Mouse (Mus musculus): ENCODE measurements around the gene Sag. TPM values are rescaled to one million over a fixed set of nuclear protein-coding genes. Genes with fewer than 3 reads are reported as not detected.

The Sag gene
- total RNA-seq, 2 experiments from 2014 or later: 2.2 to 3.3 TPM

DNA sequence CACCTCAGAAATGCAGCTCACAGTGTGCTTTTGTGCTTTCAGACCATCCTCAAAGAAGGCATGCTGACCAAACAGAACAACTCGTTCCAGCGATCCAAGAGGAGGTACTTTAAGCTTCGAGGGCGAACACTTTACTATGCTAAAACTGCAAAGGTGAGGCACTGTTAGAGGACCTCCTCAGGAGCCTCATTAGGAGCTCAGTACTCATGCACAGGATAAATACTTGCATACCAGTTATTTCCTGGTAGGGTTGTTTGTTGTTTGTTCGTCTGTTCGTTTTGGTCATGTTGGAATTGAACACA, 76.8 kb downstream of the Sag start:
- Histone ChIP-seq H3K27ac (peak overlapping the region; percentile 72), H3K4me3 (no peak overlapping the region)
- TF ChIP-seq CTCF (IDR thresholded peaks at IDR 0.05): no peak
- intact Hi-C loops (cut with DNase I): no loop called here
- no peak for DNase-seq (ENCODE audit: extremely low spot score in 1 of 2, low spot score in 2 of 2)

- DNase-seq (ENCODE audit: extremely low spot score in 1 of 2, low spot score in 2 of 2): no peak
- Histone ChIP-seq H3K4me3 (no peak overlapping the region), H3K27ac (no peak overlapping the region)
- intact Hi-C loops (cut with DNase I): no loop called here
- no peak for TF ChIP-seq CTCF (IDR thresholded peaks at IDR 0.05)
These were observed 77.4 kb downstream of the Sag start for GRCm38 (mm10) chr1:87880856-87881255.

GRCm38 (mm10) chr1:87881726-87882125, 78.2 kb downstream of the Sag start:
- Histone ChIP-seq H3K4me3 (no peak overlapping the region), H3K27ac (no peak overlapping the region)
- DNase-seq (ENCODE audit: extremely low spot score in 1 of 2, low spot score in 2 of 2): no peak
- TF ChIP-seq CTCF (IDR thresholded peaks at IDR 0.05): no peak
- intact Hi-C loops (cut with DNase I): no loop called here

DNA sequence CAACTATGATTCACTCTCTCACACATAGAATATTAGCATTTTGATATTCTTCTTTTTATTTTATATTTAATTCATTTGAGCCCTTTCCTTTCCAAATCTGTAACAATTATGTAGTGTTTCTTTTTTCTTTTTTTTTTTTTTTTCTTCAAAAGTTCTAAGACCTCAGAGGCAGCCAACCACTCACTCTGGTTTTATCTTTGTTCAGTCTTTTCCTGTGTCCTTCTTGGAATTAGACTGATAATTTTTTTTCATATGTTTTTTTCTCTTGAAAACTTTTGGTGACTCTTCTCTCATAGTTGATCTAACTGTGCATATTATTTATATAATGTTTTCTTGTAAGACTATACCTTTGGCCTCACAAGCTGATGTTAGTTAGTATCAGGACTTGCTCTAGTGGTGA, 79.1 kb downstream of the Sag start:
- no peak for DNase-seq (ENCODE audit: extremely low spot score in 1 of 2, low spot score in 2 of 2)
- H3K27ac ChIP-seq: no peak overlapping the region
- intact Hi-C loops (cut with DNase I): no loop called here
- TF ChIP-seq CTCF (IDR thresholded peaks at IDR 0.05): no peak
- no peak overlapping the region for H3K4me3 ChIP-seq

- H3K27ac ChIP-seq: no peak overlapping the region
- DNase-seq (ENCODE audit: extremely low spot score in 1 of 2, low spot score in 2 of 2): no peak
- intact Hi-C loops (cut with DNase I): no loop called here
- no peak for TF ChIP-seq CTCF (IDR thresholded peaks at IDR 0.05)
- no peak overlapping the region for H3K4me3 ChIP-seq
These were observed 87.5 kb downstream of the Sag start for GRCm38 (mm10) chr1:87890960-87891359.

DNA sequence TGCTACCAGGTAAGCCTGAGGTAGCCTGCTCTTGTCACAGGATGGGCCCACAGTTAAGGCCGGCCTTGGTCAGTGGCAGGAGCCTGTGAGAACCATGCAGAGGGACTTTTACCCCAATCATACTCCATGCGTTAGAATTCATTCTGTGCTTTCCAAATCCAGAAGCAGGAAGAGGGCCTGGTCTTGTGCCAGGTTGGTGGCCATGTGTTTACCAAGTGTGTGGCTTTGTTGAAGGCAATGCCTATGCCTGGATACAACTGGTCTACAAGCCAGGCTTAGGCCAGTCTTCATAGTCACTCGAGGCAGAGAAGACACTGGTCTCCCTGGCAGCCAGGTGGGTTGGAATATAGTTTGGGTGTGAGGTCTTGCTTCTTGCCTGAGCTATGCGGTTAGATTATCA, 88.2 kb downstream of the Sag start:
- TF ChIP-seq CTCF (IDR thresholded peaks at IDR 0.05): no peak
- no peak overlapping the region for H3K27ac ChIP-seq
- intact Hi-C loops (cut with DNase I): no loop called here
- no peak for DNase-seq (ENCODE audit: extremely low spot score in 1 of 2, low spot score in 2 of 2)
- no peak overlapping the region for H3K4me3 ChIP-seq

- no peak for DNase-seq (ENCODE audit: extremely low spot score in 1 of 2, low spot score in 2 of 2)
- no peak for TF ChIP-seq CTCF (IDR thresholded peaks at IDR 0.05)
- no peak overlapping the region for H3K27ac ChIP-seq
- H3K4me3 ChIP-seq: no peak overlapping the region
- intact Hi-C loops (cut with DNase I): no loop called here
These were observed 89.0 kb downstream of the Sag start for GRCm38 (mm10) chr1:87892499-87892898.

GRCm38 (mm10) chr1:87893414-87893813, 89.9 kb downstream of the Sag start:
- Histone ChIP-seq H3K4me3 (no peak overlapping the region), H3K27ac (no peak overlapping the region)
- intact Hi-C loops (cut with DNase I): no loop called here
- DNase-seq (ENCODE audit: extremely low spot score in 1 of 2, low spot score in 2 of 2): no peak
- no peak for TF ChIP-seq CTCF (IDR thresholded peaks at IDR 0.05)

Other genes with a start within 250 kb of the Sag start
- gene Ngef, start 229.8 kb upstream of the Sag start, total RNA-seq (2021): 100 to 1,000 TPM; 347 to 364 TPM
- 10 to 100 TPM; 16.7 to 20.1 TPM for gene Inpp5d, start 183.4 kb upstream of the Sag start, total RNA-seq (2021)
- 10 to 100 TPM; 69.1 to 69.5 TPM for gene Atg16l1, start 47.8 kb upstream of the Sag start, total RNA-seq (2021)
- 100 to 1,000 TPM in 1 of 2 experiments, 10 to 100 TPM in 1; 95.3 to 106 TPM for gene Dgkd, start 49.6 kb downstream of the Sag start, total RNA-seq (2021)
- gene Usp40, start 204.9 kb downstream of the Sag start, total RNA-seq (2021): 10 to 100 TPM; 24.2 to 25.4 TPM